Mouse (Mus musculus) naive thymus-derived CD4-positive, alpha-beta T cell, adult 2 months (primary cell): ENCODE measurements around the gene Daam2.
"Not testable (repeated sequence)": the region's sequence is repeated elsewhere in the genome, so short reads cannot be mapped to it uniquely, and the experiment has no call there.

Experiments
- DNase-seq: peaks from one replicate; pipeline ENCODE4 v3.0.0-alpha.2; 2011; ENCODE audit warnings: low read depth

The Daam2 gene

DNA sequence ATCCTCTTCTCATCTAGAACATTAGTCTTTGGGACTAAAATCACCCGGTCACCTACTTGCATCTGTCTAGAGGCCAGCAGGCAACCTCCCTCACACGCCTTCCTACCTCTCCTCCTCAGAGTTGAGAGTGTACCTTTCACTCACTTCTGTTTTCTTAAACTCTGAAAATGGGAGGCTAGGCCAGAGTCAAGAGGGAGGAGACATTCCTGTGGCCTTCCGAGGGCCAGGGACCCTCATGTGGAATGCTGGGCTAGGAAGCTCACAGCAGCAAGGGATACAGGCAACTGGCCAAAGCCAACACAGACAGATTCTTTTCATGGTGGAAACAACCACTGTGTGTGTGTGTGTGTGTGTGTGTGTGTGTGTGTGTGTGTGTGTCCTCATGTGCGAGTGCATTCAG is 86.8 kb downstream of the Daam2 start:
- no peak for DNase-seq

DNA sequence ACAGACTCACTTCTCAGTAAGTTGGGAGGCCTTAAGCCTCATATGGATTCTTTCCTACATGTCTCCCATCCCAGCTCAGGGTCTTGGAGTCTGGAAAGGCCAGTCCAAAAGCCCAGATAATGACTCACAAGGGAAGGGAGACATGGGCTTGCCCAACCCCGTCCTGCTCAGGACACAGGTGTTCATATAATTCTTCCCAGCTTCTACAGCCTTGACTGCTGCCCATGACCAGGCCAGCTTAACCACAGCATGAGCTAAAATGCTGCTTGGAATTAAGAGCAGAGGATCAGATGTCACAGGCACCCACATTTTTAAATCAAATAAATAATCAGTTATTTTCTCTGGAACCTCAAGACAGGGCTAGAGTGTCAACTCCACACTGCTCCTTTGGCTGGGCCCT is 89.0 kb downstream of the Daam2 start:
- DNase-seq, result no peak

- DNase-seq, result no peak
These were observed 90.1 kb downstream of the Daam2 start for GRCm38 (mm10) chr17:49474051-49474450.

DNA sequence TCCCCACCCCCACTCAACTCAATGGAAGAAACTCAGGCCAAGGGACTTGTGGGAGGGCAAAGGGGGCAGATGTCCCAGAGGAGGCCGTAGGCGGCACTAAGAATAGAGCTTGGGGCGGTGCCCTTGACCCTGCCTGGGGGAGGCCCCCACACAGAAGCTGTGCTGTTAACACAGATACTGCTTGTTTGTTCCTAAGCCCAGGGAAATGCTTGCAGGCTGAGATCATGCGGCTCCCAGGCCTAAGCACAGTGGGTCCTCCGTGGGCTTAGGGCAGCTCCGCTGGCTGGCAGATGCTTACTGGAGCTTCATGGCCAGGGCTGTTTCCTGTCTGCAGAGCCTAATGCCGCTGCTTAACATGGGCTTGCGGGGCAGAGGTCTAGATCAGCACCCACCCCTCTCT is 91.5 kb downstream of the Daam2 start:
- no peak for DNase-seq

GRCm38 (mm10) chr17:49468223-49468622 is 95.9 kb downstream of the Daam2 start:
- peak; percentile 24 for DNase-seq

GRCm38 (mm10) chr17:49464884-49465283 is 99.3 kb downstream of the Daam2 start:
- DNase-seq, result no peak

DNA sequence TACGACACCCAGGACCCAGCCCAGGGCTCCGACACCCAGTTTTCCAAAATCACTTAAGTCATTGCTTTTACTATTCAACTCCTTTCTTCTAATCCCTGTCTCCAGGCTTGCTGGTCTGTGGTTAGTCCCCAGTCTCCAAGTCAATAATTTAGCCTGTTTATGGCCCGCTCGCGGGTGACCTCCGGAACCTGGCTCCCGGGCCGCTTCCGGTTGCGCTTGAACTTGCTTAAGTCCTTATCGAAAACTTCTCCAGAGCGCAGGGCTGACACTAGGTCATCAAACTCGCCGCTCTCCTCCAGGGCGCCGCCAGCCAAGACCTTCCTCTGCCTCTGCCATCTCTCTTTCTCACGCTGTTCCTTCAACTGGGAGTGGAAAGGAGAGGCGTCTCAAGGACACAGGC is 105.8 kb downstream of the Daam2 start:
- DNase-seq, result no peak

DNA sequence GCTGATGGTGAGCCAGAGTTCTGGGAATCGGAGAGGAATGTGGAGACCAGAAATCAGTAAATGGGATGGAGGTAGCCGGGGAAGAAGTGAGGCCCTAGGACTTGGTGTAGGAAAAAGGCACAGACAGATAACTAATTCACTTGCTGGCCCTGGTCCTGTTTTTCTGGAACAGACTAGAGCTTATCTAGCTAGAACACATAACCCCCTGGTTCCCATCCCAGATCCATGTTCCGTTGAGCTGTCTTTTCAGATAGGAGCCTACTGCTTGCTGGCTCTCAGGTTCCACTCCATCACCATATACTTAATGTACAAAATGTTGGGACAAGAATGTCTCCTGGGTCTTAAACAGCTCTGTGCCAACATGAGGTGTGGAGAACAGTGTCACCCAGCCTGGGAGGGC is 106.3 kb downstream of the Daam2 start:
- DNase-seq, result no peak

DNA sequence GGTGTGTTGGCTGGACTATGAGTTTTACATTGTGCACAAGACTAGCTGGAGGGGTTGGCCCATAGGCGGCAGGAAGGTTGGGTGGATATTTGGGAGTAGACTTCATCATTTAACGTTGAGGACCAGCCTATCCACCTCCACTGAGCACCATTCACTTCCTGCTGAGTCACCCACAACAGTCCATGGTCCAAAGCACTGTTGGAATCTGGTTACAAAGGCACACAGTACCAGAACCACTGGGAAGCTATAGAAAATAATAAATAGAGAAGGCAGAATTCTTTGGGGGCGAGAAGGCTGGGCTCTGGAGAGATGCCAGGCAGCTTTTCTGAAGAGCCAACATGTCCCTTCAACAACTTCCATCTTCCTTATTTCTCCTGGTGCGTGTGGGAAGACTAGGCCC is 107.8 kb downstream of the Daam2 start:
- DNase-seq, result no peak

DNA sequence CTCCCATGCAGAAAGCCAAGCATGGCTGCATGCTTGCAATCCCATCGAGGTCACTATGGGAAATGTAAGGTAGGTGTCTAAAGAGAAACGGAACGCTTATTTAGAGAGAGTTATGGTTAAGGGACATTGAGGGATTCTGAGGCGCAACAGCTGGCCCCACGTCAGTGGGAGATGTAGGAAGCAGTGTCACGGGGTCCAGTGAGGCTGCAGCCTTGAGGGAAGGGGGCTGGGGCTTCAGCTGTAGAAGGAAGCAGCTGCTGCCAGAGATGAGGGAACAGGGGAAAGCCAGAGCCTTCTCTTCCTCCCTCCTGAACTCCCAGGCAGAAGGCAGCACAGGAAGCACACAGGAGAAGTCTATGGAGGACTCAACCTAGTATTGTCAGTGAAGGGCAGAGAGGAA is 113.2 kb downstream of the Daam2 start:
- DNase-seq, result no peak

- DNase-seq, result no peak
These were observed 114.9 kb downstream of the Daam2 start for GRCm38 (mm10) chr17:49449230-49449608.

GRCm38 (mm10) chr17:49448570-49449229 is 115.4 kb downstream of the Daam2 start:
- no peak for DNase-seq

GRCm38 (mm10) chr17:49442841-49443240 is 121.3 kb downstream of the Daam2 start:
- not testable (repeated sequence) for DNase-seq

GRCm38 (mm10) chr17:49440331-49441130 is 123.6 kb downstream of the Daam2 start:
- DNase-seq, result no peak

GRCm38 (mm10) chr17:49439706-49440105 is 124.4 kb downstream of the Daam2 start:
- DNase-seq, result no peak

DNA sequence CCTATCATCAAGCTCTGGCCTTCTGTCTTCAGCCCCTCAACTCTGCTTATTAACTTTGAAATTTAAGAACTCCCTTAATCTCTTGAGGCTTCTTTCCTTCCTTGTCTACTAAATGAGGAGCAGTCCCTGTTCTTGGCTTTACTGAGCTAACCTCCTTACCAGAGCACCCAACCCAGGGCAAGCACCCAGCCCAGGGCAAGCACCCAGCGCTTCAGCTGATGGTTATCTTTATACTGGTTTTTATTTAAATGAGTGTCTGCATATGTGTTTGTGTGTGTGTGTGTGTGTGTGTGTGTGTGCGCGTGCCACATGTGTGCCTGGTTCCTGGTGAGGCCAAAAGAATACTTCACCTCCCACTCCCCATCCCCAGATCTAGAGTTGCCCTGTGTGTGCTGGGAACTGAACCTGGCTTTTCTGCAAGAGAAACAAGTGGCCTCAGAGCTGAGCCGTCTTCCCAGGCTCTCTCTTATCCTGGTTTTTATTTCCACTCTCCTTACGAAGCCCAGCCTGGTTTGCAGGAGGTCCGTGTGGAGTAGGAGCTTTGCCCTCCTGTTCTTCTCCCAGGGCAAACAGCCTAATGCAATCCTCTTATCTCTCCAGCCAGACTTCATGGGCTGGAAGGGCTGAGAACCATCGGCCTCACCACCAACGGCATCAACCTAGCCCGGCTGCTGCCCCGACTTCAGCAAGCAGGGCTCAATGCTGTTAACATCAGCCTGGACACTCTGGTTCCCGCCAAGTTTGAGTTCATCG is 125.1 kb downstream of the Daam2 start:
- DNase-seq, result no peak

DNA sequence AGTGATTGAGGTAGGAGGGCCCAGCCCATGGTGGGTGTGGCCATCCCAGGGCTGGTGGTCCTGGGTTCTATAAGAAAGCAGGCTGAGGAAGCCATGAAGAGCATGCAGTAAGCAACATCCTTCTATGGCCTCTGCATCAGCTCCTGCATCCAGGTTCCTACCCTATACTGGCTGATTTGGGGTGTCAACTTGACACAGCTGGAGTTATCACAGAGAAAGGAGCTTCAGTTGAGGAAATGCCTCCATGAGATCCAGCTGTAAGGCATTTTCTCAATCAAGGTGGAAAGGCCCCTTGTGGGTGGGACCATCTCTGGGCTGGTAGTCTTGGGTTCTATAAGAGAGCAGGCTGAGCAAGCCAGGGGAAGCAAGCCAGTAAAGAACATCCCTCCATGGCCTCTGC is 126.8 kb downstream of the Daam2 start:
- DNase-seq, result not testable (repeated sequence)

DNA sequence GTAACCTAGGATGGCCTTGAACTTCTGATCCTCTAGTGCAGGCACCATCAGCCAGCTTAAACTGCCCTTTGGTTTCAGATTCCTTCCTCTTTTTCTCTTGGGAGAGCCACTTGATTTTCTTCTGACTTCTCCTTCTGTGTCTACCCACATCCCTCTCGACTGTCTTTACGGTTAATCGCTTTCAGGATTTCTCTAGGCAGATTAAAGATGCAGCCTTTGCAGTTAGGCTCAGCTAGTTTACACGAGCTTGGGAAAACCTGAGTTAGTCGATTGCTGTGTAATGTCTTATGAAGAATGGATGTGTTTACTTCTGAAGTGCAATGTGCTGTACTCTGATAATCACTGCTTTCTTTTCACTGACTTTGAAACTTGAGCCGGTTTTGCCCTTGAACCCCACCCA is 127.5 kb downstream of the Daam2 start:
- no peak for DNase-seq

DNA sequence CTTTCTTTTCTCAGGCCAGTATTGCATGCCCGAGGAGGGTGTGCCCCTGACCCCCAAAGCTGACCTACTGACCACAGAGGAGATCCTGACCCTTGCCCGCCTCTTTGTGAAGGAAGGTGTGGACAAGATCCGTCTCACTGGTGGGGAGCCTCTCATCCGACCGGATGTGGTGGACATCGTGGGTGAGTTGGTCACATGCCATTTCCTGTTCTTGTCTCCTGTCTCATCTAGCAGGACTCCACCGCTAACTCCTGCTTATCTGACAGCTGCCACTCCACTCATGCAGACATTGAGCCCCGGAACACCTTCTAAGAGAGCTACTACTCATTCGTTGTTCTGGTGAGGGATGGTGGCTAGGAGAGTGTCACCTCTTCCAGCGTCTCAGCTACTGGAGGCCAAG is 129.1 kb downstream of the Daam2 start:
- DNase-seq, result no peak

DNA sequence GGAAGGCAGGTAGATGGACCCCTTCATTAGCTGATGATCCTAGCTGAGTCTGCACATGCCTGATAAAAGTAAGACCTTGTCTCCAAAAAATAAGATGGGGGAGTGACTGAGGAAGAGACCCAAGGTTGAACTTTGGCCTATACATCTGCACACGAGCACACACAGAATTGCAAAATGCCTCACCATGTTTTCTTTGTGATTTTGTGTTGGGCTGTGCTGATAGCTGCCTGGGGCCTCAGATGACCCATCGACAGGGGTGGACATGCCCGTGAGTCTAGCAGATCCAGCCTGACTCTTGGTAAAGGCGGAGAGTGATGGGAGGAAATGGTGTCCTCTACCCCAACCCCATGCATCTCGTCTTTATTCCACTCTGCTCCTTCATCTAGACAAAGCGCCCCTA is 129.9 kb downstream of the Daam2 start:
- DNase-seq, result no peak

DNA sequence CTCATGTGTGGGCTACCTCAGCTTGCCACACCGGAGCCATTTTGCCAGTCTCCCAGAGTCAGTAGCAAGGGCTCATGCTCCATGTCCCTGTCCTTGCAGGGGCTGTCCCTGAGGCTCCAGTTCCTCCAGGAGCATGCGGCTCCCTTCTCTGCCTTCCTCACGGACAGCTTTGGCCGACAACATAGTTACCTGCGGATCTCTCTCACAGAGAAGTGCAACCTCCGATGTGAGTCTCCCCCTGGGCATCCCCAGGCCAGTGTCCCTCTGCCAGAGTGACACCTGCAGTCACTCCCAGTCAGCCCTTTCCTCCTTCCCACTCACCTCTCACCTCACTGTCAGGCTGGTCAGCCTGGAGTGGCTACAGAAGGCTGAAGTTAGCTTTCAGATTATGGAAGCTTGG is 131.1 kb downstream of the Daam2 start:
- no peak for DNase-seq

DNA sequence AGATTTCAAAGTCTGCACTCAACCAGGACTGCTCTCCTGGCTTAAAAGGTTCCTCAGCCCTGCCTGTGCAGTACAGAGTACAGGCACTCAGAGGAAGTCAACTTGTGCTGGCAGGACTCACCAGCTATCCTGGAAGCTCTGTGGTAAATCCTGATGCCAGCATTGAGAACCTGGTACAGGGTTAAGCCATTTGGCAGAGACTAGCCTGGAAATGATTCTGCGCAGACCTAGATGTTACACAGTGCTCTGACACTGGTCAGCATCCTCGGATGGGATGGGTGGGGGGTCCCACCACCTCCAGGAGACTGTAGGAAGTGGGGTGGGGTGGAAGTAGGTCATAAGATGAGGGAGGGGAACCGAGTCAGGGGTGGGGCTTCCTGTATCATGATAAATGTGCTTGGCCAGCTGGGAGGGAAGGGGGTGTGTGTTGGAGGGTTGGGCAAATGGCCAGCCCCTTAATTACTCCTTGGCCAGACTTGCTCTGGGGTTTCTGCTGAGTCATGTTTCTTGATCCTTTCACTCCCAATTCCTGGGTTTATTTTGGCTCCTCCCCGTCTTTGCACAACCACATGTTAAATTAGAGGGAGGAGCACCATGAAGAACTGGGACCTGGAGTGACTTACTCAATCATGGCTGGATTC is 132.0 kb downstream of the Daam2 start:
- DNase-seq, result no peak

DNA sequence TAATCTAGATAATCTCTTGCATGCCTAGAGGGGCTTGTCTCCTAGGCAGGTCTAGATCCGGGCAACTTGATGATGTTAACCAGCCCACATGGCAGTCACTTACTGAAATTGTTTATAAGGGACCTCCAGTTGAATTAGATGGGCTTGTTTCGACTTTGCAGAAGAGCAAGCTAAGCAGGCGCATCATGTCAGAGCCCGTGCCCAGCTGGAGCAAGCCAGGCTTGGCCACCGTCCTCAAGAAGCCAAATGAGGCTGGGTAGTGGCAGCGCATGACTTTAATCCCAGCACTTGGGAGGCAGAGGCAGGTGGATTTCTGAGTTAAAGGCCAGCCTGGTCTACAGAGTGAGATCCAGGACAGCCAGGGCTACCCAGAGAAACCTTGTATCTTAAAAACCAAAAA is 133.0 kb downstream of the Daam2 start:
- no peak for DNase-seq
